Mouse (Mus musculus) left cerebral cortex, adult 9 months (tissue): ENCODE data around the gene Fubp3.
"Not testable (repeated sequence)": the region's sequence is repeated elsewhere in the genome, so short reads cannot be mapped to it uniquely, and the experiment has no call there.

Experiments
- DNase-seq, 2 experiments: peaks; one replicate each; pipeline ENCODE4 v3.0.0; 2022; ENCODE audit warnings: low spot score in 2 of 2

Fubp3 gene

GRCm38 (mm10) chr2:31572051-31572914, at the start of gene Fubp3:
Fubp3 (plus strand) TSS chr2:31572651.
- DNase-seq, result peak; percentile 77 to 87

GRCm38 (mm10) chr2:31524641-31525040, 47.8 kb upstream of the Fubp3 start:
- DNase-seq, result no peak

- no peak for DNase-seq
Measured at GRCm38 (mm10) chr2:31525778-31526177, 46.7 kb upstream of the Fubp3 start.

- DNase-seq, result no peak
Measured at GRCm38 (mm10) chr2:31530201-31530600, 42.2 kb upstream of the Fubp3 start.

DNA sequence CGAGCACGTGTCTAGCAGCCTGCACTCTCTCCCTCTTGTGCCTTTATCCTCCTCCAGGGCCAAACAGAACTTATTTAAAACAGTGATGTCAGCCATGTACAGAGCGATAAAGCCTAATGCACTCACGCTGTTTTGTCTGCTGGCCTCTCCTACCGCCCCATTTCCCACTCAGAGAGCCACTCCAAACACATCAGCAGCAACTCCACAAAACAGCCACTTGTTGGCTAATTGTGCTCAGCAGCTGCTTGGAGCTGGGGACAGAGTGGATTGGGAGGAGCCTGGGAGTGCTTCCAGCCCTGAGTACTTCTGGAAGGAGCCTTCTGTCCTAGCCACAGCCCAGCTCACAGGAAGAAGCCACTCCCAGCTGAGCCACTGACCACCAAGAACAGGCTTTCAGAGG, 35.4 kb upstream of the Fubp3 start:
- no peak for DNase-seq

- DNase-seq, result no peak
Measured at GRCm38 (mm10) chr2:31538745-31539144, 33.7 kb upstream of the Fubp3 start.

- DNase-seq, result no peak
Measured at GRCm38 (mm10) chr2:31541581-31541980, 30.9 kb upstream of the Fubp3 start.

GRCm38 (mm10) chr2:31547726-31548125, 24.7 kb upstream of the Fubp3 start:
- no peak for DNase-seq

GRCm38 (mm10) chr2:31550503-31550902, 21.9 kb upstream of the Fubp3 start:
- DNase-seq, result no peak

DNA sequence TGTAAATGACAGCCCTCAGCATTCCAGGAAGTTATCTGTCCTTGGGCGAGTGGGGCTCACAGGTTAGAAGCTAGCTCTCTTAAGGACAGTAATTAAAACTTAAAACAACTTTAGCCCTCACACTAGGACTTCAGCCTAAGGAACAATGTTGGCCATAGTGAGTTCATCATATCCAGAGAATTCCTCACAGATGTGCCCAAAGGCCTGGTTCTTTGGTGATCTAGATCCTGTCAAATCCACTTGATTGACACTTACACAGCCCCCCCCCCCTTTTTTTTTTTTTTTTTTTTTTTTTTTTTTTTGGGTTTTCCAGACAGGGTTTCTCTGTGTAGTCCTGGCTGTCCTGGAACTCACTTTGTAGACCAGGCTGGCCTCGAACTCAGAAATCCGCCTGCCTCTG, 21.1 kb upstream of the Fubp3 start:
- not testable (repeated sequence) for DNase-seq

DNA sequence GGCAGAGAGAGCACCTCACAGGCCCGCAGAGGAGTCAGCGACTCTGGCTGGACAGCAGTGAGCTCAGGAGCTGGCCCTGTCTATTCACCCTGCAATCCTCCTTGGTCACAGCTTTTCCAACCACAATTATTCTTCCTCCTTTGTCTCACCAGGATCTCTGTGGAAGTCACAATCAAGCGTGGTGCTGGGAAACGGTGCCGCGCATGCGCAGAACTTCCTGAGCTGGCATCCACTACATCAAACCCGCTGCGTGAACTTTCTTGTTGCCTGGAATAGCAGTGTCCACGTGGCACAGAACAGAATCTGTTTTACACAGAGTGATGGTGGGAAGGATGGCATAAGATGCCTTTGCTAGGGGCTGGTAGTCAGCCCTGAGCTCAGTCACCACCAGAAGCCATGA, 20.5 kb upstream of the Fubp3 start:
- no peak for DNase-seq

GRCm38 (mm10) chr2:31554619-31555018, 17.8 kb upstream of the Fubp3 start:
- DNase-seq, result no peak

GRCm38 (mm10) chr2:31572915-31573635, 624 bp downstream of the Fubp3 start:
- DNase-seq, result peak in 1 of 2 experiments; percentile 36

DNA sequence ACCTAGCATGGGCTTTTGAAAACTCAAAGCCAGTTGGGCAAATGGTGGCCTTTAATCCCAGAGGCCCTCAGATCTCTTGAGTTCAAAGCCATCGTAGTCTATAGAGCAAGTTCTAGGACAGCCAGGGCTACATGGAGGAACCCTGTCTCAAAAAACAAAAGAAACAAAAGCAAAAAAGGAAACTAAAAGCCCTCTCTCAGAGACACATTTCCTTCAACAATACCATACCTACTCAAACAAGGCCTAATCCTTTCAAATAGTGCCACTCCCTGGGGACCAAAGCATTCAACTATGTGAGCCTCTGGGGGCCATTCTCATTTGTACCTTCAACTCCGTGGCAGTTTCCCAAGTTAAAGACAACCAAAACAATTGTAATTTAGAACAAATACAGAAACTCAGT, 9.2 kb downstream of the Fubp3 start:
- no peak for DNase-seq

DNA sequence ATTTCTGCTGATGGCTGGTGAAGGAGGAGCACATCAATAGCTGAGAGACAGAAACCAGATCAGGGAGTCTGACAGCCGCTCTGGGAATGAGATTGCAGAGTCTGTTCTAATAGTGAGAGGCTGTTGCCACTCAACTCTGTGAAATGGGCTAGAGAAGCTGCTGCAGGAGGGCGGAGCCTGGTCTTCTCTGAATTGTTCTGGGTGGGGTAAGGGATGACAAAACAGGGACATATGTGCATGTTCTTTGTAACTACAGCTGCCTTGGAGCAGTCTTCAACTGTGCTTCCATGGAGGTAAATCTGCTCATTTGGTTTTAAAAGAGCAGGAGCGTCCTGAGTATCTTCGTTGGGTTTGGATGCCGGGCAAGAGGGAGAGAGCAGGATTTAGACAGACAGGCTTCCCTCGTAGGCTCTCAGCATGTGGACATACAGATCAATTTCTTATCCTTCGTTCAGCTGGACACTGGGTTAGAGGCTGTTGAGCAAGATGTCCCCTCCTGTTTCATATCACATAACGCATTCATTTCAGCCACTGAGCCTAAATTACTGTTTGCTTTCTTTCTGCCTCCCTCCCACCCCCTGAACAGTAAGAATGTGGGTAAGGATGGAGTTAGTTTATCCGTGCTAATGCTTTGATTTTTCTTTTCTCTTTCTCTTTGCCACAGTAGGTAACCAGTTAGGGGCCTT, 19.5 kb downstream of the Fubp3 start:
- no peak for DNase-seq

GRCm38 (mm10) chr2:31607555-31607954, 35.1 kb downstream of the Fubp3 start:
- no peak for DNase-seq

- DNase-seq, result no peak
Measured at GRCm38 (mm10) chr2:31609859-31610261, 37.4 kb downstream of the Fubp3 start.

DNA sequence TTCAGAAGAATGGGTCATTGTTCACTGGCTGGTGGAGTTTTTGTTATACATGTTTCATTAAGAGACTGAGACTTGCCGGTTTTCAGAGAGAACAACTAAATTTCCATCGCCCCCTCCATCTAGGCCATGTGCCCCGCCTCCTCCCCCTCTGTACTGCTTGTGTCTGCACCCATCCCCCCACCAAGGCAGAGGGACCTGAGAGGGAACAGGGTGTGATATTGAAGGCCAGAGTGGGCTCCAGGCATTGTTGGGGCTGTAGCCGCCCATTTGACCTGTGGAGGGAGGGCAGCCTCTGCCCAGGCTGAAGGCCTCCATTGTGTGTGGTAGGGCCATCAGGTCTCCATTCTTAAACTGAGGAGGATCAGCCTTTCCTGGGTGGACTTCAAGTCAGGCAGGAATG, 38.5 kb downstream of the Fubp3 start:
- DNase-seq, result no peak

GRCm38 (mm10) chr2:31611400-31611799, 38.9 kb downstream of the Fubp3 start:
- no peak for DNase-seq

GRCm38 (mm10) chr2:31612627-31613026, 40.2 kb downstream of the Fubp3 start:
- no peak for DNase-seq

- DNase-seq, result no peak
Measured at GRCm38 (mm10) chr2:31613781-31614180, 41.3 kb downstream of the Fubp3 start.

GRCm38 (mm10) chr2:31618484-31619161, 46.2 kb downstream of the Fubp3 start:
- DNase-seq, result no peak
